Mouse (Mus musculus) intestine, embryonic 16.5 days (tissue): Measurements from ENCODE around the gene Dph5. TPM values are rescaled to one million over a fixed set of nuclear protein-coding genes. Genes with fewer than 3 reads are reported as not detected.

ENCODE experiments used
- ATAC-seq: fragments of 200-750 bp; cut with Nextera tagmentation; 2 replicates; pipeline ENCODE4 v1.8.0; 2017; ENCODE audit warnings: moderate TSS enrichment, moderate library complexity
- H3K27ac ChIP-seq: fragments of 300-500 bp; sonication (generic); 2 replicates; pipeline ENCODE4 v1.5.1; 2014; ENCODE audit warnings: mild to moderate bottlenecking, low read length
- H3K27me3 ChIP-seq: fragments of 300-500 bp; sonication (generic); replicated peaks from 2 replicates; pipeline ENCODE4 v1.6.1; 2014; ENCODE audit warnings: low read length, control low read depth, mixed read lengths; ENCODE audit not compliant: control insufficient read depth, insufficient read depth
- H3K36me3 ChIP-seq: fragments of 300-500 bp; sonication (generic); 2 replicates; pipeline ENCODE4 v1.6.1; 2014; ENCODE audit warnings: low read length, control low read depth; ENCODE audit not compliant: control insufficient read depth, insufficient read depth
- H3K4me1 ChIP-seq: fragments of 300-500 bp; sonication (generic); 2 replicates; pipeline ENCODE4 v1.6.1; 2014; ENCODE audit warnings: low read length, control low read depth, mixed read lengths; ENCODE audit not compliant: control insufficient read depth, insufficient read depth
- H3K4me2 ChIP-seq: fragments of 300-500 bp; sonication (generic); 2 replicates; pipeline ENCODE4 v1.6.1; 2014; ENCODE audit warnings: low read depth, low read length, control low read depth
- H3K4me3 ChIP-seq: fragments of 300-500 bp; sonication (generic); 2 replicates; pipeline ENCODE4 v1.5.1; 2014; ENCODE audit warnings: mild to moderate bottlenecking, low read length
- H3K9ac ChIP-seq: fragments of 300-500 bp; sonication (generic); 2 replicates; pipeline ENCODE4 v1.6.1; 2014; ENCODE audit warnings: low read depth, low read length
- H3K9me3 ChIP-seq: fragments of 300-500 bp; sonication (generic); 2 replicates; pipeline ENCODE4 v1.6.1; 2016; ENCODE audit warnings: low read length, control low read depth; ENCODE audit not compliant: control insufficient read depth
- WGBS: fragments of 180-500 bp; shearing (Covaris S2); extraction: QIAGEN DNeasy Blood & Tissue Kit; methylation state at CpG from one replicate; pipeline ENCODE4 v1.1.7; 2014; 5-methylcytosine and 5-hydroxymethylcytosine counted together
- polyA plus RNA-seq: library from polyadenylated mRNA; unstranded; fragments of >200 nt; fragmentation: Nextera tagmentation; extraction: Ambion mirVana; gene quantifications from 2 replicates; pipeline ENCODE4 v1.2.1, GENCODE M21; 2015

Gene Dph5
- polyA plus RNA-seq, 1 experiment from 2014 or later = 28.8 TPM

DNA sequence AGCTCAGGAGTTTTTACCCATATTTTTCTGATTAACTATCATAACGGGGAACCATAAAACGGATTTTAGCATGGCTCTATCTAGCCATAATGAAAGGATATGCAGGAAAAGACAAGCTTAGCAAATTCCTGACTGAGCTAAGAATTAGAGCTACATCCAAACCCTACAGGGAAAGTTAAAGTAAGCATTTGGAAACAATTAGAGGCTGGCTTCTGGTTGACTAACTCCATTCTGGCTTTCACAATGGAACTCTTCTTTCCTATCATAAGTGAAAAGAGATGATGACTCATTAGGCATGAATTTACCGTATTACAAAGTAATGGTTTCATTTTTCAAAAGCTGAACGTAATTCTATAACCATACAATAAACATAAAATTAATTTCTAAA is 74.4 kb downstream of the Dph5 start:
- Histone ChIP-seq H3K27me3 (no peaks in the 10 kb centered on the region), H3K4me1 (no peaks in the 10 kb centered on the region), H3K4me2 (no peak overlapping the region), H3K9ac (no peak overlapping the region), H3K36me3 (no peaks in the 10 kb centered on the region), H3K4me3 (no peak overlapping the region), H3K9me3 (no peaks in the 10 kb centered on the region), H3K27ac (no peak overlapping the region)
- 82% methylated on average over 4 of the region's 4 CpGs for WGBS
- no peak for ATAC-seq

DNA sequence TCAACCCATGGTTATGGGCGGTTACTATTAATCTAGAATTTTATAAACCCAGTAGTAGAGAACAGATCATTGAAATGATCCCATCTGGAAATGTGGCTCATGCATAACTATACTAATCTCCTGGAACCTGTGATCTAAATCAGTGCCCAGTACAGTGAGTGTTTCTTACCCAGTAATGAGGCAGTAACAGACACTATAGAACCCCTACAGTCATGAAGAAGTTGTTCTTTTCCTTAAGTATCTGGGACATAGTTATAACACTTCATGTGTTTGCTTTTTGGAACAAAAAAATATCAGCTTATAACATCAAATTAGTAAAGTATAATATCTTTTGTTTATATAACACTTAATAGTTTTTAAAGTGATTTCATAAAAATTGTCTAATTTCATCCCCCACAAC is 76.0 kb downstream of the Dph5 start:
- no peak overlapping the region for H3K4me2 ChIP-seq
- WGBS = 97% methylated on average over 1 of the region's 1 CpGs
- no peaks in the 10 kb centered on the region for H3K27me3 ChIP-seq
- no peaks in the 10 kb centered on the region for H3K36me3 ChIP-seq
- ATAC-seq = no peak
- no peaks in the 10 kb centered on the region for H3K9me3 ChIP-seq
- no peak overlapping the region for H3K9ac ChIP-seq
- no peak overlapping the region for H3K27ac ChIP-seq
- H3K4me3 ChIP-seq = no peak overlapping the region
- no peaks in the 10 kb centered on the region for H3K4me1 ChIP-seq

DNA sequence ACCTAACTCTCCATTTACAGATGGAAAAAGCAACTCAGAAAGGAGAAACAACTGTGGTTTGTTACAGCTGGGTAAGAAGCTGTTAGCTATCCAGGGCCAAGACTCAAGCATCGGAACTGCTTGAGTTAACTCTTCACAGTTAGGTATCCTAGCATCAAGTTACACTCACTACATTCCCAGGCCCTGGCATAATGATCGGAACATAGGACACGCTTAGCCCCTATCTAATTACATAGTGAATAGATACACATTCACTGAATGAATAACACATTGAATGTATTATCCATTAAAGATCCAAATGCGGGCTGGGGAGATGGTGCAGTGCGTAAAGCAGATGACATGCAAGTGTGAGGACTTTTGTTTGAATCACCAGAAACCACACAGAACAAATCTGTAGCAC is 76.4 kb downstream of the Dph5 start:
- ATAC-seq = no peak
- no peaks in the 10 kb centered on the region for H3K4me1 ChIP-seq
- no peak overlapping the region for H3K4me2 ChIP-seq
- 85% methylated on average over 5 of the region's 5 CpGs for WGBS
- no peak overlapping the region for H3K27ac ChIP-seq
- no peak overlapping the region for H3K9ac ChIP-seq
- H3K36me3 ChIP-seq = no peaks in the 10 kb centered on the region
- H3K27me3 ChIP-seq = no peaks in the 10 kb centered on the region
- H3K4me3 ChIP-seq = no peak overlapping the region
- H3K9me3 ChIP-seq = no peaks in the 10 kb centered on the region

DNA sequence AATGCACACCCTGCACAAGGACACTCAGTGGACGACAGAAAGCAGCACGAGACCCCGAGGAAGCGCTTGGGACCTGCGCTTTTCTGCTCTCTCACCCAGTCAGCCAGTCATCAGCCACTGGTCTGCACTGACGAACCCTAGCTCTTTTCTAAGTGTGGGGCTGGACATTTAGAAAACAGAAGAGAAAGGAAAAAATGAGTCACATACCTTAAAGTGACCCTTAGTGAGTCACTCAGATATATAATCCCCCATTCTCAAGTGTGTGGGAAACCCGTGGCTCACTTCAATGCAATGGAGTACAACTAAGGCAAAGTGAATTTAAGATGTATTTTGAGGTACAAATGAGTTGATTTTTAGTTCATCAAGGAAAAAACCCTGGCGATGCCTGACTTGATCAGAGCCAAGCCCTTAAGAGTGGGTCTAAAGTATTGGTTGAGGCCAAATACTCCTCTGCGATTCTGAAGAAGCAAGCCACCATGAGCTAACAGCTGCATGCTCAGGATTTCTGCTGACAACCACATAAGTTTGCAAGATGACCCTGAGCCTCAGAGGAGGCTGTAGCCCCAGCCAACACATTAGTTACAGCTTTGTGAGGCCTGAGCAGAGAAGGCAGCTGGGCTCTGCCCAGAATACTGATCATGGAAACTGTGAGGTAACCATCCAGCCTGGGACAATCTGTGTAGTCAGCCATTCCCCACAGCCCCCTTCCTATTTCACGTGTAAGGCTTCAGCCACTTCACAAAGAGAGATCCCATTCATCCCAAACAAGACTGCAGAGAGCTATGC is 81.3 kb downstream of the Dph5 start:
- WGBS = 87% methylated on average over 10 of the region's 10 CpGs
- ATAC-seq = no peak
- no peaks in the 10 kb centered on the region for H3K4me1 ChIP-seq

DNA sequence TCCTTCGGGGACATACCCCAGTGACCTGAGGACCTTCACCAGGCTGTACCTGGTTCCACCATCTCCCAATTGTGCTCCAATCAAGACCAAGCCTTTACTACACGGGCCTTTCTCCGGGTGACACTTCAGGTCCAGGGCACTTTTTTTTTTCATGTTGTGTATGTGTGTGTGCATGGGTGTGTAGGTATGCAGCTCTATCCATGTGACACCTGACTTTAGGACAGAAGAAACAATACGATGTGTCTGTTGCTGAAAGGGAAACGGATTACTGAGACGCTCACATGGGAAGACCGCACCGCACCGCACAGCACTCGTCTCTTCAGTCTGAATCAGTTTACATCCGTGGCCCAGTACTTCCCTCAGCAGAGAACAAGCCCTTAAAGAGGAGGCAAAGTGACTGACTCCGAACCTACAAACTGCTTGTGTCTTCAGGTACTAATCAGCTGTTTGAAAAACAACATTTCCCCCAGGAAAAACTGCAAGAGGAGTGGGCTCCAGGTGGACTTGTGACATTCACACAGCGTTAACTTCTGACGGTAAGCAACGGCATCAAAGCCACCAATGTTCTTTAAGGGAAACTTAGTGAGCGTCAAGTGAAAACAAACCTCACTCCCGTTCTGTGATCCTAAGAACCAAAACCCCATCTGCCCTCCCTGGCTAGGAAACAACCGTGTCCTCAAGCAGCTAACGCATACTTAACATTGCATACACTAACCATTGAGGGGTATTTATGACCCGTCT is 83.6 kb downstream of the Dph5 start:
- WGBS = 93% methylated on average over 20 of the region's 20 CpGs
- Histone ChIP-seq H3K4me1 (no peaks in the 10 kb centered on the region), H3K9ac (no peak overlapping the region), H3K27ac (no peak overlapping the region), H3K9me3 (no peaks in the 10 kb centered on the region), H3K4me2 (no peak overlapping the region), H3K4me3 (no peak overlapping the region), H3K27me3 (no peaks in the 10 kb centered on the region), H3K36me3 (0 out of 2 replicates have a peak, but pooled peaks cover 3% of the 10 kb centered on the region)
- ATAC-seq = no peak

More for the DNA sequence above, 81.3 kb downstream of the Dph5 start:
- Histone ChIP-seq H3K4me3 (no peak overlapping the region), H3K36me3 (no peaks in the 10 kb centered on the region), H3K9ac (no peak overlapping the region), H3K27me3 (no peaks in the 10 kb centered on the region), H3K27ac (no peak overlapping the region), H3K4me2 (no peak overlapping the region), H3K9me3 (no peaks in the 10 kb centered on the region)

DNA sequence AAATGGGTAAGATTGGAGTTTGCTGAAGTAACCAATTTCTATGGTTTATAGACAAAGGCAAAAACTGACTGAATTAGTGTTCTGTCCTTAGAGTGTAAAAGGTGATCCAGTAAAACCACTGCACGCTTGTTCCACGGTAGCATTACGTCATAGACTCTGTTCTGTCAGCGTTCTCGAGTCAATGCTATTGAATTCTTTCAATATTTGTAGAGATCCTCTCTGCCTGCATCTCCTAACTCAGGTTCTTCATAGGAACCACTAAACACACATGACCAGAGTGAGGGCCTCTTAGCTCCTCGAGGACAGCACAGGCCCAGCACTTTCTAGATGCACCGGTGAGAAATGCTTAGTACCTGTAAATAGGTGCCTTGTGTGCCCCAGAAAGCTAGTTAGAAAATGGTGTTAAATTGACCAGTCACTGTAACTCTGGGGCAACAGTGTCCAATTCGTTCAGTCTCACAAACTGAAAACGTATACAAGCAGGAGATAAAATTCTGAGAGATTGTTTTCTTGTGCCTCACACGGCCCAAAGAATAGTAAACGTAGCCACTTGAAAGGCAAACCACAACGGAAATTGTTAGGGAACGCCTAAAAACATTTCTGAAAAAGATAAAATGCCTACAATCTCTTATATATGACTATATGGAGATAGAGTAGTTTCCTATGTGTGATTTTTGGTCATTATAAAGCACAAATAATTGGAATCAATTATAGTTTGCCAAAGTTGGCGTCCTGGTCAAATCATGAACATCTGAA is 84.4 kb downstream of the Dph5 start:
- ATAC-seq = no peak
- Histone ChIP-seq H3K9me3 (no peaks in the 10 kb centered on the region), H3K4me1 (no peaks in the 10 kb centered on the region), H3K36me3 (0 out of 2 replicates have a peak, but pooled peaks cover 3% of the 10 kb centered on the region), H3K27ac (no peak overlapping the region), H3K4me3 (no peak overlapping the region), H3K9ac (no peak overlapping the region), H3K4me2 (no peak overlapping the region), H3K27me3 (no peaks in the 10 kb centered on the region)
- WGBS = 91% methylated on average over 14 of the region's 14 CpGs

DNA sequence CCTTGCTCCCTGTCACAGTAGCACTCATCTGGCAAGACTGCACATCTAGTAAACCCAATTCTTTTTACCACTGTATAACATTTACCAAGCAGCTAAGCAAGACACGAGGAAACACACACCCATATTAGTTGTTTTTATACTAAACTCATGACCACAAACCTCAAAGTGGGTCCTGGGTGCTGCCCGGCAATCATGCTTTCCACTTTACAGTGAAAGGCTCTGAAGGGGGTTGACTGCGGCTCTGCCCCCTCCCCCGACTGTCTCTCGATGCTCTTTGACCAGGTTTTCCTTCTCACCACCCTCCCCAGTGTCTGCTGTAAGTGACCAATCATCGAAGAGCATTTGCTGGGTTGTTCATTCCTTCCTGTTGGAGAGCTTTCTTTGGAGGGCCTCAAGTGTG is 86.6 kb downstream of the Dph5 start:
- no peak overlapping the region for H3K27ac ChIP-seq
- H3K4me2 ChIP-seq = no peak overlapping the region
- H3K36me3 ChIP-seq = 0 out of 2 replicates have a peak, but pooled peaks cover 3% of the 10 kb centered on the region
- H3K4me1 ChIP-seq = no peaks in the 10 kb centered on the region
- 88% methylated on average over 6 of the region's 6 CpGs for WGBS
- no peak overlapping the region for H3K4me3 ChIP-seq
- no peak for ATAC-seq
- no peak overlapping the region for H3K9ac ChIP-seq
- no peaks in the 10 kb centered on the region for H3K9me3 ChIP-seq
- H3K27me3 ChIP-seq = no peaks in the 10 kb centered on the region

DNA sequence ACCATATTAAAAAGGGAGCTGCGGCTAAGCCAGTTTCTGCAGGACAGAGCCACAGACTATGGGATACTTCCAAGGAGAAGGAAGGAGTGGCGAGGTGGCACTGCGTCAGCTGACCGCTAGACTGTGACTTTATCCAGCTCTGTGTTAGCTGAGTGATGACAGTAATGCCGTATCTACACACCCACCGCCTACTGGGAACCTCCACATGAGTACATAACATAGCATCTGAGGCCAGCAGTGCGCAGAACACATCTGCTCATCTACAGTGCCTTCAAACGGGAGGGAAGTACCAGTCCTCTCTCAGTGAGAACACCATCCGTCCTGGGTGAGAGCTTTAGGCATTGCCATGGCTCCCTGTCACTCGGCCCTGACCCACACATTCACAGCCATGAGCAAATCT is 87.4 kb downstream of the Dph5 start:
- Histone ChIP-seq H3K9ac (no peak overlapping the region), H3K4me2 (no peak overlapping the region), H3K4me3 (no peak overlapping the region), H3K27me3 (no peaks in the 10 kb centered on the region), H3K4me1 (no peaks in the 10 kb centered on the region), H3K27ac (no peak overlapping the region), H3K9me3 (no peaks in the 10 kb centered on the region), H3K36me3 (0 out of 2 replicates have a peak, but pooled peaks cover 3% of the 10 kb centered on the region)
- 94% methylated on average over 10 of the region's 10 CpGs for WGBS
- ATAC-seq = no peak

DNA sequence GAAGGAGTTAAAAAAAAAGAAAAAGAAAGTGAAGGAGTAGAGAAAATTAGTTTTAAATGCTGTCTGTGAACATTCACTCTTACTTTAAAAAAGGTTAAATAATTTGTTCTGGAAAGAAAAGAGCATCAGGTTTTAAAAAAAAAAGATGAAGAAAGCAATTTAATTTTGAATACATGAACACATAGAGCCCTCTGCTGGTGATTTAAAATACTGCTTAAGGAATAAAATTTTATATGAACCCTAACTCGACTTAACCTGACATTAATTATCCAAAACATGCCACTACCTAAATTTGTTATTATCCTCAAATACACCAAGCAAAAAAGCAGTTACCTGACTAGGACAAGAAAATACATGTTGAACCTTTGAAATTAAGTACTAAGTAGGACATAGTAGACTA is 91.4 kb downstream of the Dph5 start:
- no peak for ATAC-seq
- no peak overlapping the region for H3K27ac ChIP-seq
- 0 out of 2 replicates have a peak, but pooled peaks cover 3% of the 10 kb centered on the region for H3K36me3 ChIP-seq
- no peak overlapping the region for H3K9ac ChIP-seq
- H3K4me2 ChIP-seq = no peak overlapping the region
- WGBS = 23% methylated on average over 1 of the region's 1 CpGs
- no peaks in the 10 kb centered on the region for H3K27me3 ChIP-seq
- H3K4me3 ChIP-seq = no peak overlapping the region
- H3K9me3 ChIP-seq = no peaks in the 10 kb centered on the region
- H3K4me1 ChIP-seq = no peaks in the 10 kb centered on the region
